Mouse (Mus musculus): ENCODE measurements around the gene Hist2h2bb. TPM values are rescaled to one million over a fixed set of nuclear protein-coding genes. Genes with fewer than 3 reads are reported as not detected.
"Not testable (repeated sequence)": the region's sequence is repeated elsewhere in the genome, so short reads cannot be mapped to it uniquely, and the experiment has no call there.

The Hist2h2bb gene
- 100 to 1,000 TPM; 126 to 137 TPM for total RNA-seq (2021)
- long read RNA-seq, experiment 1 = 0 reads
- long read RNA-seq, experiment 2 = 0 reads

GRCm38 (mm10) chr3:96269511-96270474 lies at the start of gene Hist2h2bb:
Gene Hist2h2bb (plus strand): TSS chr3:96269752.
- DNase-seq (ENCODE audit: low spot score in 2 of 2) = peak; percentile 87 to 96
- Histone ChIP-seq H3K4me3 (peak within 1 kb of the TSS; percentile 81), H3K27ac (peak within 1 kb of the TSS; percentile 92)
- TF ChIP-seq CTCF (conservative IDR thresholded peaks at IDR 0.05) = no peak

- Histone ChIP-seq H3K4me3 (peak overlapping the region; percentile 90), H3K27ac (peak overlapping the region; percentile 100)
- not testable (repeated sequence) for DNase-seq (ENCODE audit: low spot score in 2 of 2)
Observed at GRCm38 (mm10) chr3:96220131-96220764, 49.3 kb upstream of the Hist2h2bb start.

- Histone ChIP-seq H3K4me3 (peak within 1 kb of the TSS; percentile 90), H3K27ac (peak within 1 kb of the TSS; percentile 100)
- TF ChIP-seq CTCF (conservative IDR thresholded peaks at IDR 0.05) = peak; percentile 42
- peak; percentile 87 to 94 for DNase-seq (ENCODE audit: low spot score in 2 of 2)
Observed at GRCm38 (mm10) chr3:96220765-96221639, 48.5 kb upstream of the Hist2h2bb start, which contains the start of the genes Hist2h2ac and Hist2h2be. Gene Hist2h2ac (minus strand): TSS chr3:96220880. Gene Hist2h2be (plus strand): TSS chr3:96221119.

GRCm38 (mm10) chr3:96221640-96222038 lies 47.9 kb upstream of the Hist2h2bb start:
- DNase-seq (ENCODE audit: low spot score in 2 of 2) = no peak
- Histone ChIP-seq H3K27ac (peak overlapping the region; percentile 100), H3K4me3 (peak overlapping the region; percentile 90)
- no peak for TF ChIP-seq CTCF (conservative IDR thresholded peaks at IDR 0.05)

- Histone ChIP-seq H3K4me3 (peak overlapping the region; percentile 90; the same call in 1 of the 2 replicates), H3K27ac (peak overlapping the region; percentile 100; the same call in 1 of the 2 replicates)
- no peak for DNase-seq (ENCODE audit: low spot score in 2 of 2)
- no peak for TF ChIP-seq CTCF (conservative IDR thresholded peaks at IDR 0.05)
Observed at GRCm38 (mm10) chr3:96222774-96223173, 46.8 kb upstream of the Hist2h2bb start.

GRCm38 (mm10) chr3:96225421-96225820 lies 44.1 kb upstream of the Hist2h2bb start:
- no peak overlapping the region for H3K27ac ChIP-seq
- no peak for TF ChIP-seq CTCF (conservative IDR thresholded peaks at IDR 0.05)
- no peak overlapping the region for H3K4me3 ChIP-seq
- no peak for DNase-seq (ENCODE audit: low spot score in 2 of 2)

- DNase-seq (ENCODE audit: low spot score in 2 of 2) = no peak
- no peak overlapping the region for H3K27ac ChIP-seq
- H3K4me3 ChIP-seq = no peak overlapping the region
- no peak for TF ChIP-seq CTCF (conservative IDR thresholded peaks at IDR 0.05)
Observed at GRCm38 (mm10) chr3:96226695-96227648, 42.6 kb upstream of the Hist2h2bb start.

- Histone ChIP-seq H3K4me3 (no peak overlapping the region), H3K27ac (no peak overlapping the region)
- DNase-seq (ENCODE audit: low spot score in 2 of 2) = no peak
- no peak for TF ChIP-seq CTCF (conservative IDR thresholded peaks at IDR 0.05)
Observed at GRCm38 (mm10) chr3:96228828-96229227, 40.7 kb upstream of the Hist2h2bb start.

- no peak overlapping the region for H3K27ac ChIP-seq
- no peak for DNase-seq (ENCODE audit: low spot score in 2 of 2)
- H3K4me3 ChIP-seq = no peak overlapping the region
- TF ChIP-seq CTCF (conservative IDR thresholded peaks at IDR 0.05) = no peak
Observed at GRCm38 (mm10) chr3:96230404-96230803, 39.1 kb upstream of the Hist2h2bb start.

- no peak overlapping the region for H3K27ac ChIP-seq
Observed at GRCm38 (mm10) chr3:96230910-96231757, 38.4 kb upstream of the Hist2h2bb start.

More at GRCm38 (mm10) chr3:96230910-96231757, 38.4 kb upstream of the Hist2h2bb start:
- DNase-seq (ENCODE audit: low spot score in 2 of 2) = no peak
- TF ChIP-seq CTCF (conservative IDR thresholded peaks at IDR 0.05) = no peak
- no peak overlapping the region for H3K4me3 ChIP-seq
